Mouse (Mus musculus) testis, adult 2 months (tissue): ENCODE measurements around the gene Gipc2.

Experiments
- CTCF ChIP-seq: fragments of 200-500 bp; IDR thresholded peaks from 2 replicates; pipeline ENCODE4 v1.5.1; 2012; ENCODE audit warnings: low read depth, mild to moderate bottlenecking, inconsistent platforms, low read length, moderate library complexity; ENCODE audit not compliant: control insufficient read depth, insufficient read depth, insufficient replicate concordance
- POLR2A ChIP-seq: fragments of 200-500 bp; IDR thresholded peaks from 2 replicates; pipeline ENCODE4 v1.6.1; 2012; ENCODE audit warnings: low read depth, mild to moderate bottlenecking, inconsistent platforms, low read length, moderate library complexity; ENCODE audit not compliant: control insufficient read depth

GRCm38 (mm10) chr3:152158344-152159291 lies 7.4 kb downstream of the Gipc2 start:
- no peak for TF ChIP-seq CTCF
- TF ChIP-seq POLR2A: no peak
